In genomic region chr16:4676836-4677235, GRCm38 (mm10) we compare ENCODE assay signal across 22 mouse cellular contexts.
"Had no signal": no experiment of that assay in that cellular context is flagged by ENCODE, and none has a peak within 500 bp of the region (broad histone marks: within the 10 kb centered on the region; RNA-seq: fewer than 3 reads in every experiment).

No protein-coding gene starts in this region.

- H3K9me3 ChIP-seq: liver, embryonic 15.5 days; lung, embryonic 15.5 days; megakaryocyte, embryonic 14.5 days; midbrain, embryonic 12.5 days; neural tube, embryonic 13.5 days; neural tube, embryonic 15.5 days; stomach, embryonic 15.5 days had no signal

- H3K4me3 ChIP-seq: liver, embryonic 15.5 days; lung, embryonic 15.5 days; megakaryocyte, embryonic 14.5 days; midbrain, embryonic 12.5 days; neural tube, embryonic 13.5 days; neural tube, embryonic 15.5 days; stomach, embryonic 15.5 days had no signal

- H3K9ac ChIP-seq: liver, embryonic 15.5 days; liver, postnatal 0 days; lung, embryonic 15.5 days; midbrain, embryonic 12.5 days; neural tube, embryonic 13.5 days; neural tube, embryonic 15.5 days; stomach, embryonic 15.5 days had no signal

- H3K27me3 ChIP-seq: liver, embryonic 15.5 days; lung, embryonic 15.5 days; midbrain, embryonic 12.5 days; neural tube, embryonic 13.5 days; neural tube, embryonic 15.5 days; stomach, embryonic 15.5 days had no signal

- H3K4me2 ChIP-seq: liver, embryonic 15.5 days; lung, embryonic 15.5 days; midbrain, embryonic 12.5 days; neural tube, embryonic 13.5 days; neural tube, embryonic 15.5 days; stomach, embryonic 15.5 days had no signal

- ATAC-seq: liver, postnatal 0 days; lung, postnatal 0 days had no signal

- H3K27ac ChIP-seq: liver, embryonic 15.5 days; lung, embryonic 15.5 days; midbrain, embryonic 12.5 days; neural tube, embryonic 13.5 days; neural tube, embryonic 15.5 days; stomach, embryonic 15.5 days; stomach, postnatal 0 days had no signal

- DNase-seq: liver, postnatal 0 days; lung, adult 2 months; lung, postnatal 14 days; lung, postnatal 36 days; midbrain, embryonic 14.5 days; retina, postnatal 1 day; right cerebral cortex, adult 18-20 months; right cerebral cortex, postnatal 25 days; right cerebral cortex, postnatal 4 days; spleen, adult 18-20 months; thymus, adult 2 months; thymus, postnatal 25 days; thymus, postnatal 4 days had no signal
